Mouse (Mus musculus) urinary bladder, postnatal 4 days (tissue): ENCODE results near the gene Thap3.

ENCODE experiments used
- DNase-seq, 2 experiments: peaks; one replicate each; pipeline ENCODE4 v3.0.0; 2021 to 2022; ENCODE audit warnings: low spot score in 2 of 2

Gene Thap3

DNA sequence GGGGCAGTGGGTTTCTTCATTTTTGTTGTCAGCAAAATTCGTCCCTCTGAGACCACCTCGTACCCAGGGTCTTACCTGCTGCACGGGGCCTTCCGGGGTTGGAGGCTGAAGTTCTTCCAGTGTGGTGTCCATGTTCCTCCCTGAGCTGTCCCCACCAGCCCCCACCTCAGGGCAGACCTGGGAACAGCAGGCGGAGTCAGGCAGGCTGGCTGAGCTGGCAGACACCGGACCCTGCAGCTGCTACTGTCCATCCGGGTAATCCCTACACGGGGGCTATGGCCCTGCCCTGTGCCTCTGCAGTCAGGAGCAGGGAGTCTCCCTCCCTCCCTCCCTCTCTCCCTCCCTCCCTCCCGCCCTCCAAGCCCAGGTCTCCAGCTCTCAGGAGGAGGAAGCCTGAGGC, 5.2 kb downstream of the Thap3 start:
- DNase-seq: no peak

DNA sequence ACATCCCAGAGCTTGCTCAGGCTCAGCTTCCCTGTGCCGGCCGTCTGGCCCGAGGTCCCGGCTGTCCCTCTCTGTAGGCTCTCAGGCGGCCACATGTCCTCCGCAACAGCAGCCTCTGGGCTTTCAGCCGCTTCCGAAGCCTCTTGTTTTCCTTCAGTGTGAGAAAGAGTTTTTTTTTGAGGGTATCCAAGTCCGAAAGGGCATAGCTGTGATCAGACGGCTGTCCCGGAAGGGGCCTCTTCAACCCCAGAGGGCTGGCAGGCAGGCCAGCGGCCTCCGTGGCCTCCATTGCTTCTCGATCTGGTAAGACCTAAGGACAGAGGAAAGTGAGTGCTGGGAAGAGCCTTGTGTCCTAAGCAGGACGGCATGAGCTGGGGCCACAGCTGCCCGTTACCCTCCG, 5.8 kb downstream of the Thap3 start:
- no peak for DNase-seq

DNA sequence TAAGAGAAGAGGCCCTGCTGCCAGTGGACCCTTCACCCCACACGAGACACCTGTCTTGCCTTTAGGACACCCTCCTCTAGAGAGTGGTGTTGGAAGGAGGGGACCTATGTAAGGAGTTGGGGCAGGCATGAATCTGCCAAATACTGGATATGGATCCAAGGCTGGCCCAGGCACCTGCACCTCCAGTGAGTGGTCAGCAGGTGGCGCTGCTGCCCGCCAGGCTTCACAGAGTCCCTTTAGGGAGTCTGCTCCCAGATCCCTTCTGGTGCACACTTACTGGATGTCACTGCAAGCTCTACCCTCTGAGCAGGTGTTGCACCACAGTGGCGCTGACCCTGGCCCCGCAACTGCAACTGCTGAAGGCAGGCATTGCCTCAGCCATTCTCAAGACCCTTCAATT, 7.4 kb downstream of the Thap3 start:
- peak; percentile 72 to 87 for DNase-seq

DNA sequence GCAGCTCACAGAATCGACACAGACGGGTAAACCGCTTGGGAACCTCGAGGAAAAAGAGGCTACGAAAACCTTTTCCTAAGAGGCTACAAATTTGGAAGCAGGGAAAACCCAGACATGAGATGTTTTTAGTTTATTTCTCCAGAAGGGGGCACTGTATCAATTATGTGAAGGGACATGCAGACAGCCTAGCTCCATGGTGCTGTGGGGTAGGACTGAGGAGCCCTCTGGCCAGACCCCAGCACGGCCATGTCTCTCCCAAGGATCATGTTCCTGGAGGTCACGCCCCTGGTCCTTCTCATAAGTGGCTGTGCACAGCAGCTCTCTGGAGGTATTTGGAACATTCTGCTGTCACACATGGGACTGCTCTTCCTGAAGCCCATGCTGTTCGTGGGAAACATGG, 8.1 kb downstream of the Thap3 start:
- no peak for DNase-seq

DNA sequence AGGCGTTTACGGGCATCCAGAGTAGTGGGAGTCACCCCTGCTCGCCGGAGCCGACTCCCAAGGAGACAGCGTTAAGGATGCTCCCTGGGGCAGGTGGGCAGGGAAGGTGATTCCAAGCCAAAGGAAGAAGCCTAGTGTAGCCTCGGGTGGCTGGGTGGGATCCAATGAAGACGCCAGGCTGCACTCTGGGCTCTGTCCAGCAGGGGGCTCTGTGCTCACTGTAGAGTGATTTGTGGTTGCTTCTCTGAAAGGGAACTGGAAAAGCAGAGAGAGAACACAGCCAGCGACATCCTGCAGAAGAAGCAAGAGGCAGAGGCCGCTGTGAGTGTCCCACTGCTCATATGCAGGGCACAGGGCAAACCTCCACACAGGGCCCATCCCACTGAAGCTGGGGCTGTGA, 11.0 kb downstream of the Thap3 start:
- DNase-seq: peak; percentile 68 to 86

DNA sequence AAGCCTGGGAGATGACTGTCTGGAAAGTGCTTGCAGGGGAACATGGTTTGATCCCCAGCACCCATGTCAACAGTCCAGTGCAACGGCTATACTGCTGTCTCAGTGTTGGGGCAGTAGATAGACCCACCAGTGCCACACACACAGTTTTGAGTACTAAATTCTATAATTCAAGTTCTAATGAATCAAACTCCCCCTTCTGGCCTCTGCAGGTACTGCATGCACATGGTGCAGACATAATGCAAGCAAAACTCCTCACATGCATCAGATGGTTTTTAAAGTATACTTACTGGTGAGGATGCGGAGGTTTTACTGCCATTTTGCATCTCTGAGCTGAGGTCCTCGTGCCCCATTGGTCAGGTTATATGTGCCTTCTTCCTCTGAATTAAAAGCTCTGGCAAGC, 13.4 kb downstream of the Thap3 start:
- no peak for DNase-seq

DNA sequence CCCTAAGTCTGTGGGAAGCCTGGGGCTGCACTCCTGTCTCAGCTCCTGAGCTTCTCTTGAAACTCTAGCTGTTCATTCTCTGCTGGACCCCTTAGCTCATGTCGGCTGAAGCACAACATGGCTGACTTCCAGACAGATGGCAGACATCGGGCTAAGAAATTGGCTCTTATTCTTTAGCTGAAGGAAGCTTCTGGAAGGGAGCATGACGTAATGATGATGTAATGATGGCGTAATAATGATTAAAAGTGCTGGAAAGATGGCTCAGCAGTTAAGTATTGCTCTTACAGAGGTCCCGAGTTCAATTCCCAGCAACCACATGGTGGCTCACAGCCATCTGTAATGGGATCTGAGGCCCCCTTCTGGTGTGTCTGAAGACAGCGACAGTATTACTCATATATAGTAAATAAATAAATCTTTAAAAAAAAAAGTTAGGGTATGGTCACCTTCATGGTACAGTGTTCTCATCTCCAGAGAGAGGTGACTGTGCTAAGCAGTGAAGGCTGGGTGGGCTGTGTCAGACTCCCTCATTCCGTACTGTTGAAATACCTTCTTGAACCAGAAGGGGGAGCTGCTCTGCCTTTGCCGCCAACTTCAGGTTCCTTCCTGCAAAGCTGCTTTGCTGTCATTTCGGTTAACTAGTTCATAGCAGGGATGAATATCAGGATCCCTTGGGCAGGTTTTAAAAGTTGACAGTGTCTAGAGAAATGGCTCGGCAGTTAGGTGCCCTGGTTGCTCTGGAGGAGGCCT, 16.4 kb downstream of the Thap3 start:
- no peak for DNase-seq

DNA sequence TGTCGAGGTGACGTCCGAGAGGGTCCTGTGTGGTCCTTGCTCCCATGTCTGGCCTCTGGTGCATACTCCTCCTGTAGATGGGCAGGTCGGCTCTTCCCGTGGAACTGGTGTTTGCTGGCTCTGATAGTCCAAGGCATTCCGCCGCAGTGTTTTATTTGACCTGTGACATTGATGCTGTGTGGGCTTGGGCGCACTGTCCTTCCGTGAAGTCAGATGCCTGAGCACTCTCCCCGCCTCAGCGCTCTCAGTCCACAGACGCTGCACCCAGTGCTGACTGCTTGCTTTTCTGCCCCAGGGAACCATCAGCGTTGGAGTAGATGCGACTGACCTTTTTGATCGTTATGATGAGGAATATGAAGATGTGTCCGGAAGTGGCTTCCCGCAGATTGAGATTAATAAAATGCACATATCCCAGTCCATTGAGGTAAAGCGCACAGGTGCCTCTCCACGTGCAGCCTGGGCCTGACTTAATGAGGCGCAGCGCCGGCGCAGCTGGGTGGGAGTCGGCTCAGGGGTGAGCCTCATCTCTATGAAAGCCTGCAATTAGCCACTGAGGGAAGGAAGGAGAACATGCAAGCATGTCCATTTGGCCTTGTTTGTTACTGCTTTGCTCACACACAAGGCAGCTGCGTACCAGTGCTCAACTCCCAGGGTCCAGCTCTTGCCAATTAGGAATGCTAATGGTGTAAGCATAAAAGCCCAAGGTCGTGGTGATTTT, 20.4 kb downstream of the Thap3 start:
- DNase-seq: no peak

DNA sequence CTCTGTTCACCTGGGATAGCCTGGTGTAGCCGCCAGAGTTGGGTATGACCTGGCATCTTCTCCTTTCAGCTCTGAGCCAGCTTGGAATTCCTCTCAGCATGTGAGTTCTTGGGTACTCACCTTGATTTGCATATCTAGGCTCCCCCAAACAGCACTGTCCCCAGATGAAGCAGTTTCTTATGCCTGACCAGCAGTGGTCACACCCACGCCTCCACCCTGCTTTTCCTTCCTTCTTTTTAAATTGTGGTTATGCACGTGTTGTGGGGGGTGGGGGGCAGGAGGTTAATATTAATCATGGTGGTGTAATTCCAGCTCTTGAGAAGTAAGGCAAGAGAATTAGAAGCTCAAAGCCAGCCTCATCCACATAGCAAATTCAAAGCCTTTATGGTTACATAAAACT, 26.0 kb downstream of the Thap3 start:
- DNase-seq: no peak

DNA sequence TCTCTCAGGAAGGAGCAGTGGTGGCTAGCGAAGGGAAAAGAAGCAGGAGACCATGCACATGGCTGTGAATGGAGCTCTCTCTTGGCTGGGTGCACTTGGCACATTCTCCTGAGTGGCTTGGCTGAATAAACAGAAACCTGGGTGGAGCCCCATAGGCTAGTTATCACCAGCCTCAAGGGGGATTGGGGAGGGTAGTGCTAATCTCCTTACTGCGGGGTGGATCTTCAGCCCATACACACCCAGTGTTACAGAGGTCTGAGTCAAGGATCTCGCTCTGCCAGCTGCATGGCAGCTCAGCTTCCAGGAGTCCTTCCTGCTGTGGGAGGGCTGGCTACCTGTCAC, 28.3 kb downstream of the Thap3 start:
- DNase-seq: no peak

DNA sequence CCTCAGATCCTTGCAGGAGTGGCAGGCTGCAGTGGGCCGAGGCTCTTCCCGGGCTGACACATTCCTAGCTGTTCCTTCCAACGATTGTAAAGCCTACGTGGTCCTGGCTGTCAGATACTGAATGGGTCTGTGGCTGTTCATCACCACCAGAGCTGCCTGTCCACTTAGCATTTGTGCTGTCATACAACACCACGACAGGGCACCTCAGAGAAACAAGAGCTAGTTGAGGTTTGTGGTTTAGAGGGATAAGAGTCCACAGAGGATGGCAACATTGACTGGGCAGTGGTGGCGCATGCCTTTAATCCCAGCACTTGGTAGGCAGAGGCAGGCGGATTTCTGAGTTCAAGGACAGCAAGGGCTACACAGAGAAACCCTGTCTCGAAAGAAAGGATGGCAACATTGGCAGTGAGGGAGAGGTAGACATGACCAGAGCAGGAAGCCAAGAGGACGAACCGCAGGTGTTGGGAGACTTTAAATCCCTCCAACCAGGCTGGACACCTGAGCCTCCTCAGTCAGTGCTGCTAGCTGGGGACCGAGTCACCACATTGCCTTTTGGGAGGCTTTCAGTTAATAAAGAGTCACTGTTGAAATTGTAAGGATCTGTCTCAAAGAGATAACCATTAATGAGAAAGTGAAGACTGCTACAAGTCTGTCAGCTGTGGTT, 28.8 kb downstream of the Thap3 start:
- no peak for DNase-seq

DNA sequence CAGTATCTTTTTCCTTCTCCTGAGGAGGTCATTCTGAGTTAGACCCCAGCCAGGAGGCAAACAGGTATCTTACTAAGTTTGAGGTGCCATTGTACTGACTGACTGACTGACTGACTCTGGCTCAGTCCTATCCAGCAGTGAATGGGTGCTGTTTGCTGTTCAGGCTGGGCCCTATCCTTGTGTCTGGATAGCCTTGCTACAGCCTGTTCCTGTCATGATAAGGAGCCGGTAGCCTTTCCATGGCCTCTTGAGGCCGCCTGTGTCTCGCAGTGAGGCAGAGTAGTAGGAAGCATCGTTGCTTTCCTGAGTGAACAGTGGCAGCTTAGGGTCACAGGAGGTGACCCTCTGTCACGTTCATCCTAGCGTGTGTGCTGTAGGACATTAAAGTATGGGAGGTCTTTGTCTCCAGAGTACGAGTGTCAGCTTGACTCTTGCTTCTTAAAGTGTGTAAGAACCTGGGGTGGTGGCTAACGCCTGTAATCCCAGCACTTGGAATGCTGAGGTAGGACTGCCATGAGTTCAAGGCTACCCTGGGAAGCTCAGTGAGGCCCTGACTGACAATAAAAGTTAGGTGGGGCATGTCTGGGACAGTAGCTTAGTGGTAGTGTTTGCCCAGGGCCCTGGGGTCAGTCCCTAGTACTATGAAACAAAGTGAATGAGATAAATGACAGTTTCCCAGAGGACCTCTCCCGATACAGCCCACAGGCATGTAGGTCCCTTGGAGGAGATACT, 31.0 kb downstream of the Thap3 start:
- DNase-seq: no peak

DNA sequence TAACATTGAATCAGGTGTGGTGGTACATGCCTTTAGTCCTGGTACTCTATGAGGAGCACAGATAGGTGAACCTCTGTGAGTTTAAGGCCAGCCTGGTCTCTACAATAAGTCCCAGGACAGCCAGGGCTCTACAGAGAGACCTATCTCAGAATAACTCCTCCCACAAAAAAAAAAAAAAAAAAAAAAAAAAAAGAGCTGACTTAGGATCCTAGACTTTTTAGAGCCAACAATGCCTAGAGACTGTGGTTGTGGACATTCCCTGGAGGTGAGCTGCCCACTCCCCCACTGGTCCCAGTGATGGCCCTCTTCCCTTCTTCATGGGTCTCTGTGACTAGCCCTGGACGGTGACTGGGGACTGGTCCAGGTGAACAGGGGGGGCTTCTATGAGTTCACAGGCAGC, 33.0 kb downstream of the Thap3 start:
- DNase-seq: no peak

DNA sequence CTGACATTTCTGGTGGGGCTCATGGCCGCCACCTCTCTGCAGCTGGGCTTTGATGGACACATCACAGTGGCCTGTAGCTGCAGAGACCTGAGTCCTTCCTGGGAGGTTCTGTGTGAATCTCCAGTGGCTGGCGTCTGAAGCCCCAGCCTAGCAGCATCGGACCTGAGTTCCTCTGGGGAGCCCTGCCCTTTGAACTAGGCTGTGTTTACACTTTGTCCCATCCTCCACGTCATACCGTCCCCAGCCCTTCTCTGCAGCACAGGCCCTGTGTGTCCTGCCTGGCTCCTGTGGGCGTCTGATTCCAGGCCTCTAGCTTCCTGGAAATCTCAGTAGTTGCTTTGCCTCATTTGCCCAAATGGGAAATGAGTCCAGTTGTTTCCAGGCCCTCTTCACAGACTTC, 35.6 kb downstream of the Thap3 start:
- DNase-seq: no peak

DNA sequence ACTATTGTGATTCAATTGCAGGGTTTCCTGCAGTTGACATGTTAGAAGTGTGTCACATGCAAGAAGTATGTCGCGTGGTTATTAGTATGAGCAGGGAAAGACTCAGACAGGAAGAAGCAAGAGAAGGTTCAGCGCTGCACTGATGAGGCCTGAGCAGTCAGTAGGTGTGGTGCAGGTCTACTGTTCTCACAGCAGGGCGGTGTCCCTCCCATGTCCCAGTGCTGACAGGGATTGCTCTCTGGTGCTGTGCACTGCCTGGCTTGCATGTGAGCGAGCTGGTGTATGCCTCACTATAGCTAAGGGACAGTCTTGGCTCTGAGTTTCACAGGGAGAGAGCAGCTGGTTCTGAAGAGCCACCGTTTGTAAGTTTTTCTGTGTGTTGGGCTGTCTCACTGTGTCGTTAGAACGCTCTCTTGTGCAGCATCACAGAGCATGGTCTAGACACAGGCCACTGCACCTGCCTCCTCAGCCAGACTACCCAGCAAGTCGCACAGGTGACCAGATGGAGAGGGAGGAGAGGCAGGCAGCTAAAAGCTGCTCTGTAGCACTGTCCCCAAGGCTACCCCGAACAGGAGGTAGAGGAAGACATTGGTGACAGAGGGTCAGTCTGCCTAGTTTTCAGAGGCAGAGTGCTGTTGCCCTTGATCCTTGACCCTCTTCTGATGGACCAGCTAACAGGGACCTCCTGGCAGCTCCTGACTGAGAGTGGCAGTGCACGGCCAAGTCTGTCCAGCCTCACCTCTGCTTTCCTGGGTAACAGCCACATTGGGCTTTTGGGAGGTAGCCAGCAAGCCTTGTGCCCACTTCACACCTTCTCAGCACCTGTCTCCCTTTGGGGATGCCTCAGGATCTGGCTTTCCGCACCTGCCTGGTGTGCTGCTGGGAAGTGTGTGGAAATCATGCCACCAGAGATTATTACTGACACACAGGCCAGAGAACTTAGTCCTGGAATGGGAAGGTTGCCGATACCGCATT, 40.0 kb downstream of the Thap3 start:
- DNase-seq: no peak

DNA sequence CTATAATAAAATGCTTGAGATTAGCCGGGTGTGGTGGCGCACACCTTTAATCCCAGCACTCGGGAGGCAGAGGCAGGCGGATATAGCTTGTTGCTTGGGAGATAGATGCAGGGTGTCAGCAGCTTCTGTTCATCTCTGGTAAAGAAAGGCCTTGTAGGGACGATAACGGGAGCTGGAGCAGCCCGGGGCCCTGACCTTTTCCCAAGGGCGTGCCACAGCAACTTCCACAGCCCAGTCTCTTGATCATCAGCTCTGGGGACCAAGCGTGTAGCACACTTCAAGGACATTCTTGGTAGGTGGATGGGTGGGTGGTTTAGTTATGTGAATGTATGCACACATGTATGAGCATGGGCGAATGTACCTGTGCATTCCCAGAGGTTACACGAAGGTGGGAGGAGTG, 42.6 kb downstream of the Thap3 start:
- DNase-seq: no peak

DNA sequence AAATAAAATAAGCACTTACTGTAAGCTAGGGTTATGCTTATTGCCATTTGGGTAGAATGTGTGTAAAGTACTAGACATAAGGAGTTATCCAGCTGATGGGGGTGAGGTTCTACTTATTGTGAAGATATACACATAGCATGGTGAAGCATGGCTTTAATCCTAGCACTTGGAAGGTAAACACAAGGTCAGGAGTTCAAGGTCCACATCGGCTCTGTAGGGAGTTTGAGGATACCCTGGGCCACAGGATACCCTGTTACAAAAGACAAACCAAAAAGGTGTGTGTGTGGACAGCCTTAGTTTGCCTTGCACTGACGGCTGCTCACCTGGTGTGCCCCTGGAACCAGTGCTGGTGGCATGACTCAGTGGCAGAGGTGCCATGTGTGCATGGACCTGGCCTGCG, 50.7 kb downstream of the Thap3 start:
- DNase-seq: no peak

DNA sequence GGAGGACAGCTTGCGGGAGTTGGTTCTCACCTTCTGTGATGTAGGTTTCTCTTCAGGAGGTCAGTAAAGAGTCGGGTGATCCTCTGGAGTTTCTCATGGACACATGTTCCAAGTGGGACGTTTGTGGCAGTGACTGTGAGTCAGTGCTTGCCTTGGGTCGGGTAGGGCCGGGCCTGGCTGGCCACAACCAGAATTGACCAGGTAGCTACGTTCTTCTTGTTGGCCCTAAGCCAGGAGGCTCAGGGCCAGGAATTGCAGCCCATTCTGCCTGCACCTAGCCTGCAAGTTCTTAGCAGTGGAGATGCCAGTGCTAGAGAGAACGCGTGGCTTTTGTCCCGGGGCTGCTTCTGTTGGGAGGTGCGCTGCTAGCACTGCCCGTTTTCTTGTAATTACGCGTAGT, 51.4 kb downstream of the Thap3 start:
- DNase-seq: no peak

DNA sequence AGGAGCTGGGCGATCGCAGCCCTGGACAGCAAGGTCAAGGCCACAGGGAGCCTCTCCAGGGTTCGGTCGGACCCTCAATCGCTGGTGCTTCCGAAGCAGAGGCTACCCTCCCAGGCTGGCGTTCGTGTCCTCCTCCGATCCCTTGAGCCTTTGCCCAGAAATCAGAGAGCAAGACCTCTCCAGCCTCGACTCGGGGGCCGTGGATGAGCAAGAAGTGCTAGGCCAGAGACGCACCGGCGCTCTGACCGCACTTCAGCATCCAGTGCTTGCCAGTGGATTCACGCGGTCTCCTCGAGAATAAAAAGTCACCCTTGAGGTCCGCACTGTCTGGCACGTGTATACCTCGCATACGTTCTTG, 54.6 kb downstream of the Thap3 start:
- no peak for DNase-seq

DNA sequence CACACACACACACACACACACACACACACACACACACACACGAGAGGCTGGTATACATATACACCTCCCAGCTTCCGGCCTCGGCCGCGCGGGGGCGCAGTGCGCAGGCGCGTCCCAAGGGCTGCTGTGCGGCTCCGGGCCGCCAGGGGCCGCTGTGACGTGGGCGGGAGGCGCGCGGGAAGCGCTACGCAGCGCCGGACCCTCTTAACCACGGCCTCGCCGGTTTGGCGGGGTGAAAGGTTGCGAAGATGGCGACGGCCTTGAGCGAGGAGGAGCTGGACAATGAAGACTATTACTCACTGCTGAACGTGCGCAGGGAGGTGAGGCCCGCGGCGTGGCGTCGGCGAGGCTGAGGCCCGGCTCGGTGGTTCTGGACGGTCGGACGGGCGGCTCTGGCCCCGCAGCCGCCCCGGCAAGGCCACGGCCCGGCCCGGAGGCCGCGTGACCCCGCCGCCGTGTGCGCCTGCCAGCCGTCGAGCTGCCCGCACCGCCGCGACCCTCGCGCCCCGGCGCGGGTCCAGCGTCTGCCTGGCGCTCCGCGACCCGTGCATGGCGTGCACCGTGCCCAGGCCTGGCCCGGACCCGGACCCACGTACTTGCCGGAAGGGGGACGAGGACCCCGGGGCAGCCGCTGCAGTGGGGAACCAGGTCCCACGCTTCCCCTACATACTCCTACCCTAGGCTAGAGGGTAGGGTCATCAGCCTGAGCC, 55.1 kb downstream of the Thap3 start, which contains the start of gene Dnajc11:
Dnajc11 (plus strand) TSS at position 187 of the 710 bp plus-strand sequence.
- peak; percentile 89 to 94 for DNase-seq
